12 mouse cellular contexts compared by ENCODE assay signal in genomic region chr5:37535227-37535626, GRCm38 (mm10).
"Had no signal": no experiment of that assay in that cellular context is flagged by ENCODE, and none has a peak within 500 bp of the region (broad histone marks: within the 10 kb centered on the region; RNA-seq: fewer than 3 reads in every experiment).

No protein-coding gene starts in this region.

- H3K9me3 ChIP-seq: limb, embryonic 12.5 days; liver, embryonic 13.5 days; neural tube, embryonic 12.5 days; stomach, embryonic 15.5 days had no signal

- H3K4me1 ChIP-seq: limb, embryonic 12.5 days; liver, embryonic 13.5 days; neural tube, embryonic 12.5 days; stomach, embryonic 15.5 days had no signal

- H3K36me3 ChIP-seq: limb, embryonic 12.5 days; liver, embryonic 13.5 days; neural tube, embryonic 12.5 days; stomach, embryonic 15.5 days had no signal

- H3K27ac ChIP-seq: limb, embryonic 12.5 days; liver, embryonic 13.5 days; neural tube, embryonic 12.5 days; stomach, embryonic 15.5 days had no signal

- DNase-seq: kidney, adult 8-10 months; kidney, postnatal 25 days; liver; liver, embryonic 13.5 days; liver, postnatal 0 days; lung, postnatal 36 days; midbrain, embryonic 14.5 days; right cerebral cortex, postnatal 14 days; thymus, postnatal 36 days had no signal

- H3K4me3 ChIP-seq: limb, embryonic 12.5 days; liver, embryonic 13.5 days; neural tube, embryonic 12.5 days; stomach, embryonic 15.5 days had no signal

- H3K27me3 ChIP-seq: limb, embryonic 12.5 days; liver, embryonic 13.5 days; neural tube, embryonic 12.5 days; stomach, embryonic 15.5 days had no signal

- H3K9ac ChIP-seq: limb, embryonic 12.5 days; liver, embryonic 13.5 days; liver, postnatal 0 days; neural tube, embryonic 12.5 days; stomach, embryonic 15.5 days had no signal

- H3K4me2 ChIP-seq: limb, embryonic 12.5 days; liver, embryonic 13.5 days; neural tube, embryonic 12.5 days; stomach, embryonic 15.5 days had no signal

- ATAC-seq: liver, postnatal 0 days had no signal
